Mouse (Mus musculus): ENCODE measurements around the gene Rbm14.

DNA sequence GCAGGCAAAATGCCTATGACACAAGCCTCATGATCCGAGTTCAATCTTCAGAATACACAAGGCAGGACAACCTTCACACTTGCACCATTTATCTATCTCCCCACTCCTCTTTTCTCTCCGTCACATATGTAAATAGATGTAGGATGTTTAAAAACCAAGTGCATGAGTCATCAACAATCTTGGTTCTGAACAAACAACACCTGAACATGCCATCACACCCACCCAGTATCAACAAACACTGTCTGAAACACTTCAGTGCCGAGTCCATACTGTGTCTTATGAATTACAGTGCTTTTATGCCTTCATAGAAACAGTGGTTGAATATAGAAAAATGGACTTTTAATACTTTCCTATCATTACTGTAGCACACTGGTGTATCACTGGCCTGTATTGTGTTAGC, 38.6 kb downstream of the Rbm14 start:
- TF ChIP-seq CTCF (IDR thresholded peaks at IDR 0.05; ENCODE audit: borderline replicate concordance, insufficient read depth, low read depth, low read length) (no peak), POLR2A (IDR thresholded peaks at IDR 0.05; ENCODE audit: borderline replicate concordance, insufficient read depth, low read length) (no peak)

Measured in cerebellum, adult 2 months (tissue).